Mouse (Mus musculus) C2C12 (cell line): Measurements from ENCODE around the gene Ptpn13.

ENCODE experiments used
- CEBPB ChIP-seq: IDR thresholded peaks from one replicate; pipeline ENCODE4 v1.6.1; 2011; ENCODE audit warnings: low read depth, mild to moderate bottlenecking, control low read depth, moderate library complexity
- CTCF ChIP-seq: IDR thresholded peaks from one replicate; pipeline ENCODE4 v1.5.1; 2011; ENCODE audit not compliant: control insufficient read depth, insufficient read depth, insufficient read length
- MAX ChIP-seq: IDR thresholded peaks from one replicate; pipeline ENCODE4 v1.6.1; 2011; ENCODE audit warnings: mild to moderate bottlenecking, control low read depth
- MYOD1 ChIP-seq: IDR thresholded peaks from one replicate; pipeline ENCODE4 v1.6.1; 2011; ENCODE audit warnings: low read depth; ENCODE audit not compliant: control insufficient read depth, insufficient read length
- USF1 ChIP-seq: IDR thresholded peaks from one replicate; pipeline ENCODE4 v1.6.1; 2011; ENCODE audit warnings: low read depth, mild to moderate bottlenecking, control low read depth, moderate library complexity

DNA sequence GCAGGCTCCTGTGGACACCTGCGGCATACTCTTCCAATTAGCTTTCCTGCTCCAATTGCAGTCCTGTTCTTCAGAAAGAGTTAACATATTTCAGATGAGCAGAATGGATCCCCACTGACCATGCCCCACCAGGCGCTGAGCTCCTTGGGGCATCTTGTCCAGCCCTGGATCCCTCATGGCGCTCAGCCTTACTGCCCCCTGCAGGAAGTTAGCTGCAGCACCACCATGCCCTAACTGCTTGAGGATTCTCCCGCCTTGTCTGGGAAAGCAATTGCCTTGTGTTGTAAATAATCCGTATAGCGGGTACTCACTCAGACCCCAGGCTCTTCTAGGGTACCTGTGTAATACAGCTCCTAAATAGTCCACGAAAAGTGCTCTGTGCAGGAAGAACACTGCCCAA is 162.2 kb downstream of the Ptpn13 start:
- TF ChIP-seq CTCF: no peak
- no peak for TF ChIP-seq MAX
- no peak for TF ChIP-seq CEBPB
- no peak for TF ChIP-seq USF1
- no peak for TF ChIP-seq MYOD1
